Mouse (Mus musculus) kidney, adult 2 months (tissue): ENCODE measurements at regions not wholly inside any gene's neighbourhood (a gene's known extent, or its start where the extent isn't known, plus 50 kb on each side); places are given as distances from the start of the nearest gene placed in this dataset.

Experiments
- DNase-seq: peaks from one replicate; pipeline ENCODE4 v3.0.0; 2021
- H3K27ac ChIP-seq: fragments of 200-500 bp; 2 replicates; pipeline ENCODE4 v1.5.1; 2012; ENCODE audit warnings: low read depth, low read length, control low read depth, inconsistent platforms; ENCODE audit not compliant: insufficient read depth
- H3K27me3 ChIP-seq: fragments of 200-500 bp; replicated peaks from 2 replicates; pipeline ENCODE4 v1.6.1; 2012; ENCODE audit warnings: mild to moderate bottlenecking, moderate library complexity, low read length, inconsistent platforms; ENCODE audit not compliant: control insufficient read depth, insufficient read depth
- H3K36me3 ChIP-seq: fragments of 200-500 bp; 2 replicates; pipeline ENCODE4 v1.6.1; 2012; ENCODE audit warnings: mild to moderate bottlenecking, moderate library complexity, low read length, inconsistent platforms; ENCODE audit not compliant: control insufficient read depth, insufficient read depth
- H3K4me1 ChIP-seq: fragments of 200-500 bp; 2 replicates; pipeline ENCODE4 v1.6.1; 2011; ENCODE audit warnings: low read length; ENCODE audit not compliant: control insufficient read depth, insufficient read depth
- H3K4me3 ChIP-seq: fragments of 200-500 bp; 2 replicates; pipeline ENCODE4 v1.5.1; 2011; ENCODE audit warnings: mild to moderate bottlenecking, low read depth, low read length, control low read depth; ENCODE audit not compliant: insufficient read depth
- CTCF ChIP-seq: fragments of 200-500 bp; conservative IDR thresholded peaks from 2 replicates; pipeline ENCODE4 v1.5.1; 2011; ENCODE audit warnings: low read depth, mild to moderate bottlenecking, control low read depth, low read length, moderate library complexity, mixed read lengths; ENCODE audit not compliant: insufficient read depth, insufficient read length
- POLR2A ChIP-seq: fragments of 200-500 bp; IDR thresholded peaks from one replicate; pipeline ENCODE4 v1.6.1; 2011; ENCODE audit warnings: low read depth, low read length, control low read depth
- WGBS: fragments of 180-500 bp; shearing (Covaris S2); methylation state at CpG from one replicate; pipeline ENCODE4 v1.1.7; 2018; 5-methylcytosine and 5-hydroxymethylcytosine counted together

- DNase-seq, result no peak
- H3K4me3 ChIP-seq, result no peak overlapping the region
- H3K27ac ChIP-seq, result no peak overlapping the region
- TF ChIP-seq CTCF (no peak), POLR2A (no peak)
- no peaks in the 10 kb centered on the region for H3K27me3 ChIP-seq
- 70% methylated on average over 6 of the region's 6 CpGs for WGBS
- H3K4me1 ChIP-seq, result no peaks in the 10 kb centered on the region
- H3K36me3 ChIP-seq, result no peaks in the 10 kb centered on the region
Measured at GRCm38 (mm10) chr14:61706984-61707383, 99.7 kb downstream of the Kcnrg start.

GRCm38 (mm10) chr14:61708331-61708730 lies 101.1 kb downstream of the Kcnrg start:
- H3K27me3 ChIP-seq, result no peaks in the 10 kb centered on the region
- no peak for DNase-seq
- WGBS, result 87% methylated on average over 6 of the region's 6 CpGs
- no peaks in the 10 kb centered on the region for H3K4me1 ChIP-seq
- H3K27ac ChIP-seq, result no peak overlapping the region
- H3K36me3 ChIP-seq, result no peaks in the 10 kb centered on the region
- no peak overlapping the region for H3K4me3 ChIP-seq
- TF ChIP-seq CTCF (no peak), POLR2A (no peak)

- Histone ChIP-seq H3K27ac (no peak overlapping the region), H3K4me3 (no peak overlapping the region), H3K4me1 (no peaks in the 10 kb centered on the region; the same call in 1 of the 2 replicates), H3K27me3 (no peaks in the 10 kb centered on the region), H3K36me3 (no peaks in the 10 kb centered on the region)
- WGBS, result 97% methylated on average over 4 of the region's 4 CpGs
- TF ChIP-seq CTCF, result 0 out of 2 replicates have a peak, but pooled peaks have one; percentile 7
- no peak for TF ChIP-seq POLR2A
- no peak for DNase-seq
Measured at GRCm38 (mm10) chr14:61715746-61716145, 108.5 kb downstream of the Kcnrg start.

- TF ChIP-seq CTCF (no peak), POLR2A (no peak)
- DNase-seq, result no peak
- no peak overlapping the region for H3K27ac ChIP-seq
- H3K4me3 ChIP-seq, result no peak overlapping the region
- no peaks in the 10 kb centered on the region for H3K27me3 ChIP-seq
- no peaks in the 10 kb centered on the region; the same call in 1 of the 2 replicates for H3K4me1 ChIP-seq
- 56% methylated on average over 4 of the region's 4 CpGs for WGBS
- H3K36me3 ChIP-seq, result no peaks in the 10 kb centered on the region
Measured at GRCm38 (mm10) chr14:61718392-61719124, 111.3 kb downstream of the Kcnrg start.

- no peak for TF ChIP-seq POLR2A
- no peak for TF ChIP-seq CTCF
- WGBS, result 93% methylated on average over 4 of the region's 4 CpGs
- Histone ChIP-seq H3K4me3 (no peak overlapping the region), H3K27ac (no peak overlapping the region), H3K4me1 (no peaks in the 10 kb centered on the region; the same call in 1 of the 2 replicates), H3K36me3 (no peaks in the 10 kb centered on the region), H3K27me3 (no peaks in the 10 kb centered on the region)
- no peak for DNase-seq
Measured at GRCm38 (mm10) chr14:61721302-61721701, 114.0 kb downstream of the Kcnrg start.

GRCm38 (mm10) chr14:61724942-61725341 lies 117.7 kb downstream of the Kcnrg start:
- no peak overlapping the region for H3K27ac ChIP-seq
- no peak for DNase-seq
- no peak overlapping the region for H3K4me3 ChIP-seq
- TF ChIP-seq POLR2A, result no peak
- no peak for TF ChIP-seq CTCF
- WGBS, result 87% methylated on average over 3 of the region's 3 CpGs
- H3K27me3 ChIP-seq, result no peaks in the 10 kb centered on the region
- H3K4me1 ChIP-seq, result no peaks in the 10 kb centered on the region; the same call in 1 of the 2 replicates
- no peaks in the 10 kb centered on the region for H3K36me3 ChIP-seq

- TF ChIP-seq POLR2A, result no peak
- TF ChIP-seq CTCF, result no peak
- Histone ChIP-seq H3K27me3 (no peaks in the 10 kb centered on the region), H3K36me3 (no peaks in the 10 kb centered on the region), H3K27ac (no peak overlapping the region), H3K4me1 (no peaks in the 10 kb centered on the region), H3K4me3 (no peak overlapping the region)
- no peak for DNase-seq
- 54% methylated on average over 5 of the region's 5 CpGs for WGBS
Measured at GRCm38 (mm10) chr14:61728562-61728961, 121.3 kb downstream of the Kcnrg start.
